Mouse (Mus musculus) neural tube, embryonic 11.5 days (tissue): ENCODE measurements at regions not wholly inside any gene's neighbourhood (a gene's known extent, or its start where the extent isn't known, plus 50 kb on each side); places are given as distances from the start of the nearest gene placed in this dataset.
"Not testable (repeated sequence)": the region's sequence is repeated elsewhere in the genome, so short reads cannot be mapped to it uniquely, and the experiment has no call there.

ENCODE experiments used
- ATAC-seq: fragments of 200-750 bp; cut with Nextera tagmentation; 2 replicates; pipeline ENCODE4 v1.8.0; 2017; ENCODE audit warnings: moderate number of reproducible peaks, mild to moderate bottlenecking, moderate TSS enrichment, moderate library complexity; ENCODE audit not compliant: insufficient read depth, low FRiP score, low TSS enrichment
- DNase-seq: peaks from one replicate; pipeline ENCODE4 v3.0.0-alpha.2; 2015; ENCODE audit warnings: low spot score
- H3K27ac ChIP-seq: fragments of 300-500 bp; sonication (generic); 2 replicates; pipeline ENCODE4 v1.5.1; 2014; ENCODE audit warnings: low read depth, mild to moderate bottlenecking, low read length
- H3K27me3 ChIP-seq: fragments of 300-500 bp; sonication (generic); 2 replicates; pipeline ENCODE4 v1.6.1; 2014; ENCODE audit warnings: mild to moderate bottlenecking, low read length, mixed read lengths; ENCODE audit not compliant: control insufficient read depth, insufficient read depth
- H3K36me3 ChIP-seq: fragments of 300-500 bp; sonication (generic); 2 replicates; pipeline ENCODE4 v1.6.1; 2014; ENCODE audit warnings: mild to moderate bottlenecking, low read length, moderate library complexity, mixed read lengths; ENCODE audit not compliant: control insufficient read depth, insufficient read depth
- H3K4me1 ChIP-seq: fragments of 300-500 bp; sonication (generic); 2 replicates; pipeline ENCODE4 v1.6.1; 2014; ENCODE audit warnings: low read length, mixed read lengths; ENCODE audit not compliant: control insufficient read depth, insufficient read depth
- H3K4me2 ChIP-seq: fragments of 300-500 bp; sonication (generic); 2 replicates; pipeline ENCODE4 v1.6.1; 2014; ENCODE audit warnings: low read depth, mild to moderate bottlenecking, moderate library complexity
- H3K4me3 ChIP-seq: fragments of 300-500 bp; sonication (generic); 2 replicates; pipeline ENCODE4 v1.5.1; 2014; ENCODE audit warnings: low read depth, low read length
- H3K9ac ChIP-seq: fragments of 300-500 bp; sonication (generic); 2 replicates; pipeline ENCODE4 v1.6.1; 2014; ENCODE audit warnings: mild to moderate bottlenecking, low read length
- H3K9me3 ChIP-seq: fragments of 300-500 bp; sonication (generic); 2 replicates; pipeline ENCODE4 v1.6.1; 2016; ENCODE audit warnings: low read length; ENCODE audit not compliant: control insufficient read depth
- WGBS: fragments of 180-500 bp; shearing (Covaris S2); extraction: QIAGEN DNeasy Blood & Tissue Kit; methylation state at CpG from one replicate; pipeline ENCODE4 v1.1.7; 2014; 5-methylcytosine and 5-hydroxymethylcytosine counted together

GRCm38 (mm10) chr1:95454246-95454645 is 140.8 kb downstream of the Fam174a start:
- no peaks in the 10 kb centered on the region for H3K27me3 ChIP-seq
- H3K4me3 ChIP-seq: no peak overlapping the region
- H3K9me3 ChIP-seq: no peaks in the 10 kb centered on the region
- H3K36me3 ChIP-seq: no peaks in the 10 kb centered on the region
- H3K4me2 ChIP-seq: no peak overlapping the region
- no peaks in the 10 kb centered on the region for H3K4me1 ChIP-seq
- 69% methylated on average over 2 of the region's 2 CpGs for WGBS
- no peak overlapping the region for H3K27ac ChIP-seq
- no peak for DNase-seq
- no peak for ATAC-seq
- H3K9ac ChIP-seq: no peak overlapping the region

- H3K36me3 ChIP-seq: no peaks in the 10 kb centered on the region
- H3K4me2 ChIP-seq: no peak overlapping the region
- 89% methylated on average over 1 of the region's 1 CpGs for WGBS
- H3K4me1 ChIP-seq: no peaks in the 10 kb centered on the region
- H3K27ac ChIP-seq: no peak overlapping the region
- no peak overlapping the region for H3K9ac ChIP-seq
- no peak overlapping the region for H3K4me3 ChIP-seq
- ATAC-seq (no peak), DNase-seq (no peak)
- no peaks in the 10 kb centered on the region for H3K27me3 ChIP-seq
- no peaks in the 10 kb centered on the region for H3K9me3 ChIP-seq
Measured at GRCm38 (mm10) chr1:95459355-95459754, 145.9 kb downstream of the Fam174a start.

- no peaks in the 10 kb centered on the region for H3K4me1 ChIP-seq
- no peak for DNase-seq
- H3K27ac ChIP-seq: no peak overlapping the region
- no peaks in the 10 kb centered on the region for H3K27me3 ChIP-seq
- no peak overlapping the region for H3K4me2 ChIP-seq
- no peaks in the 10 kb centered on the region for H3K9me3 ChIP-seq
- H3K4me3 ChIP-seq: no peak overlapping the region
- WGBS: 62% methylated on average over 2 of the region's 2 CpGs
- no peak overlapping the region for H3K9ac ChIP-seq
- H3K36me3 ChIP-seq: no peaks in the 10 kb centered on the region
- ATAC-seq: no peak
Measured at GRCm38 (mm10) chr1:95468095-95468494, 154.7 kb downstream of the Fam174a start.

GRCm38 (mm10) chr1:95468772-95469171 is 155.3 kb downstream of the Fam174a start:
- Histone ChIP-seq H3K9me3 (no peaks in the 10 kb centered on the region), H3K27ac (no peak overlapping the region), H3K4me2 (no peak overlapping the region), H3K9ac (no peak overlapping the region), H3K4me1 (no peaks in the 10 kb centered on the region), H3K36me3 (no peaks in the 10 kb centered on the region), H3K27me3 (no peaks in the 10 kb centered on the region), H3K4me3 (no peak overlapping the region)
- 80% methylated on average over 2 of the region's 2 CpGs for WGBS
- DNase-seq: no peak
- no peak for ATAC-seq

GRCm38 (mm10) chr1:95470491-95470890 is 157.1 kb downstream of the Fam174a start:
- Histone ChIP-seq H3K36me3 (no peaks in the 10 kb centered on the region), H3K4me2 (no peak overlapping the region), H3K9ac (no peak overlapping the region), H3K27ac (no peak overlapping the region), H3K27me3 (no peaks in the 10 kb centered on the region), H3K9me3 (no peaks in the 10 kb centered on the region), H3K4me1 (no peaks in the 10 kb centered on the region), H3K4me3 (no peak overlapping the region)
- 72% methylated on average over 1 of the region's 1 CpGs for WGBS
- ATAC-seq: no peak
- no peak for DNase-seq

- no peak for ATAC-seq
Measured at GRCm38 (mm10) chr1:95493004-95493403, 174.4 kb downstream of the St8sia4 start.

GRCm38 (mm10) chr1:95500671-95501070 is 166.7 kb downstream of the St8sia4 start:
- not testable (repeated sequence) for DNase-seq, H3K9ac ChIP-seq, ATAC-seq, H3K9me3 ChIP-seq, H3K4me1 ChIP-seq, H3K36me3 ChIP-seq, H3K27ac ChIP-seq, H3K27me3 ChIP-seq, H3K4me2 ChIP-seq, H3K4me3 ChIP-seq

More at GRCm38 (mm10) chr1:95493004-95493403, 174.4 kb downstream of the St8sia4 start:
- H3K36me3 ChIP-seq: no peaks in the 10 kb centered on the region
- no peak overlapping the region for H3K4me3 ChIP-seq
- no peak for DNase-seq
- H3K9ac ChIP-seq: no peak overlapping the region
- no peaks in the 10 kb centered on the region for H3K4me1 ChIP-seq
- H3K27me3 ChIP-seq: no peaks in the 10 kb centered on the region
- no peaks in the 10 kb centered on the region for H3K9me3 ChIP-seq
- no peak overlapping the region for H3K27ac ChIP-seq
- H3K4me2 ChIP-seq: no peak overlapping the region

- no peaks in the 10 kb centered on the region for H3K9me3 ChIP-seq
- no peaks in the 10 kb centered on the region for H3K4me1 ChIP-seq
- H3K4me3 ChIP-seq: no peak overlapping the region
- WGBS: 91% methylated on average over 2 of the region's 2 CpGs
- no peak for DNase-seq
- H3K4me2 ChIP-seq: no peak overlapping the region
- H3K9ac ChIP-seq: no peak overlapping the region
- H3K36me3 ChIP-seq: no peaks in the 10 kb centered on the region
- no peaks in the 10 kb centered on the region for H3K27me3 ChIP-seq
- H3K27ac ChIP-seq: no peak overlapping the region
- ATAC-seq: no peak
Measured at GRCm38 (mm10) chr1:95508718-95509117, 158.7 kb downstream of the St8sia4 start.

- no peak for DNase-seq
Measured at GRCm38 (mm10) chr1:95528726-95529125, 138.6 kb downstream of the St8sia4 start.

More at GRCm38 (mm10) chr1:95528726-95529125, 138.6 kb downstream of the St8sia4 start:
- H3K9ac ChIP-seq: no peak overlapping the region
- H3K4me1 ChIP-seq: no peaks in the 10 kb centered on the region
- ATAC-seq: no peak
- WGBS: 64% methylated on average over 4 of the region's 4 CpGs
- no peaks in the 10 kb centered on the region for H3K9me3 ChIP-seq
- H3K4me3 ChIP-seq: no peak overlapping the region
- H3K27me3 ChIP-seq: no peaks in the 10 kb centered on the region
- no peak overlapping the region for H3K27ac ChIP-seq
- no peak overlapping the region for H3K4me2 ChIP-seq
- H3K36me3 ChIP-seq: no peaks in the 10 kb centered on the region
